Mouse (Mus musculus): ENCODE measurements at regions not wholly inside any gene's neighbourhood (a gene's known extent, or its start where the extent isn't known, plus 50 kb on each side); places are given as distances from the start of the nearest gene placed in this dataset.

- ATAC-seq (replicated peaks; ENCODE audit: low FRiP score, low TSS enrichment, poor library complexity, severe bottlenecking) = no peak
Observed at GRCm38 (mm10) chr3:105220641-105221040, 154.0 kb downstream of the 4930564D02Rik start.

GRCm38 (mm10) chr3:105222925-105223324 is 156.3 kb downstream of the 4930564D02Rik start:
- no peak for ATAC-seq (replicated peaks; ENCODE audit: low FRiP score, low TSS enrichment, poor library complexity, severe bottlenecking)

- ATAC-seq (replicated peaks; ENCODE audit: low FRiP score, low TSS enrichment, poor library complexity, severe bottlenecking) = no peak
Observed at GRCm38 (mm10) chr3:105223671-105224070, 157.0 kb downstream of the 4930564D02Rik start.

DNA sequence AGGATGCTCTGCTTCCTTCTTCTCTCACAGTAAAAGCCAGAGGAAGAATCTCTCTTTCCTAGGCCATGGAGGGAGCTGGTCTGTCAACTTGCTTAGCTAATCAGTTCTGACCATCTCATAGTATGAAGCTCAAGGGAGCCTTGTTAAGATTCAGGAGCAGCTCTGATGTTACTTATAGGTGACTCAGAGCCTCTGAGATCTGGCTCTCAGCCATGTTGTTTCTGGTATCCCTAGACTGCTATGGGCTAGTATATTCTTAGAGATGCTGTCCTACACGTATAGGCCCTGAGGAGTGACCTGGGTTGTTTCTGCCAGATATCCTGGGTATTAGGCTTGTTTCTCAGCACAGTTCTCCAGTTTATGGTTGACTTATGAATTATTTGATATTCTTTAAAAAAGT is 160.9 kb downstream of the 4930564D02Rik start:
- no peak for ATAC-seq (replicated peaks; ENCODE audit: low FRiP score, low TSS enrichment, poor library complexity, severe bottlenecking)

GRCm38 (mm10) chr3:105228401-105228800 is 161.8 kb downstream of the 4930564D02Rik start:
- ATAC-seq (replicated peaks; ENCODE audit: low FRiP score, low TSS enrichment, poor library complexity, severe bottlenecking) = no peak

DNA sequence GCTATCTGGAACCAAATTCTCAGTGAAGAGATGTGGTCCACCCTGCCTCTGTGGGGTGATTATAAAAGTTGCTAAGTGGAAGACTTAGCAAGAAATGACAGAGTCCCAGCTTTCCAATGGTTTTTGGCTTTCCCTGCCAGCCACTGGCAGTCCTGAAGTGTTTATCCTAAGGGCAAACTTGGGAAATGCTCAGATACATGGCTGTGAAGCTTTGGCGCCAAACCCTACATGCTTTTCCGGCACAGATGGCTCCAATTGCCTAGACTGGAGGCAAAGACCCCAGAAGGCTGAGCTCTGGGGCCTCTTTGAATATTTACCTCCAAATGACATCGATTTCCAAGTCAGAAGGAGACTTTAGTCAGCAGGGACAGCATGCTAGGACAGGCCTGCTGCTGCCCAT is 174.4 kb downstream of the 4930564D02Rik start:
- ATAC-seq (replicated peaks; ENCODE audit: low FRiP score, low TSS enrichment, poor library complexity, severe bottlenecking) = no peak

GRCm38 (mm10) chr3:105257096-105257495 is 190.5 kb downstream of the 4930564D02Rik start:
- ATAC-seq (replicated peaks; ENCODE audit: low FRiP score, low TSS enrichment, poor library complexity, severe bottlenecking) = no peak

DNA sequence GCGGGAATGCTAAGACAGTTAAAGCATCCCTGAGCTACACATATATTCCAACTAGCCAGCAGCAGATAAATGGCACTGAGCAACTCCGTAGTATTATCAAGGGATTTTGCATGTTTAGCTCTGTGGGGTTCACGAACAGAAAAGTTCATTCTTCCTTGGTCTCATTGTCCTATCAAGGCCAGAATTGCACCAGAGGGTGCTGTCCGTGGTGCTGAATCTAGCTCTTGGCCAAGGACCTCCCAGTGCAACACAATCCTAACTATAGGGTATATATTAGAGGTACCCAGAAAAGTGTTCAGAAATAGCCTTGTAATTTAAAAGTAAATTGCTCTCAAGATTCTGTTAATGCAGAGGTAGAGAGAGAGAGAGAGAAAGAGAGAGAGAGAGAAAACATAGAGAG is 176.9 kb upstream of the Kcnd3 start:
- peak; percentile 63; the same call in 1 of the 2 replicates for ATAC-seq (replicated peaks; ENCODE audit: low FRiP score, low TSS enrichment, poor library complexity, severe bottlenecking)

GRCm38 (mm10) chr3:105280971-105281370 is 171.2 kb upstream of the Kcnd3 start:
- no peak for ATAC-seq (replicated peaks; ENCODE audit: low FRiP score, low TSS enrichment, poor library complexity, severe bottlenecking)

DNA sequence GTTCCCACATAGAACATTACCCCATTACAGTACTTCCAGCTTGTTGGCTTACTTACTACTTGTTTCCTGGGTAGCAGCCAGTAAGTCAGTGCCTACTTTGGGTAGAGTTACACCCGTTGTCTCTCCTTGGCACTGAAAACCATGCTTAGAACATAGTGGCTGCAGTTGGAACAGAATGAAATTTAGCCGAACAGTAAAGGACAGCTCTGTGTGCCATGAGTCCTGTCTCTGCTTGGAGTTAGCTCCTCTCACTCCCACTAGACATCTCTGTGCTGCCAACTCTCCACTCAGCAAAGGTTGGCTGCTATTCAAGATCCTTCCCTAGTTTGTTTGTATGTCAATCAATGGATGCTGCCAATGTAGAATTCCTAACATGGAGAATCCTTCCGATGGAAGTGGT is 170.4 kb upstream of the Kcnd3 start:
- ATAC-seq (replicated peaks; ENCODE audit: low FRiP score, low TSS enrichment, poor library complexity, severe bottlenecking) = no peak

GRCm38 (mm10) chr3:105298273-105298672 is 153.9 kb upstream of the Kcnd3 start:
- no peak for ATAC-seq (replicated peaks; ENCODE audit: low FRiP score, low TSS enrichment, poor library complexity, severe bottlenecking)

DNA sequence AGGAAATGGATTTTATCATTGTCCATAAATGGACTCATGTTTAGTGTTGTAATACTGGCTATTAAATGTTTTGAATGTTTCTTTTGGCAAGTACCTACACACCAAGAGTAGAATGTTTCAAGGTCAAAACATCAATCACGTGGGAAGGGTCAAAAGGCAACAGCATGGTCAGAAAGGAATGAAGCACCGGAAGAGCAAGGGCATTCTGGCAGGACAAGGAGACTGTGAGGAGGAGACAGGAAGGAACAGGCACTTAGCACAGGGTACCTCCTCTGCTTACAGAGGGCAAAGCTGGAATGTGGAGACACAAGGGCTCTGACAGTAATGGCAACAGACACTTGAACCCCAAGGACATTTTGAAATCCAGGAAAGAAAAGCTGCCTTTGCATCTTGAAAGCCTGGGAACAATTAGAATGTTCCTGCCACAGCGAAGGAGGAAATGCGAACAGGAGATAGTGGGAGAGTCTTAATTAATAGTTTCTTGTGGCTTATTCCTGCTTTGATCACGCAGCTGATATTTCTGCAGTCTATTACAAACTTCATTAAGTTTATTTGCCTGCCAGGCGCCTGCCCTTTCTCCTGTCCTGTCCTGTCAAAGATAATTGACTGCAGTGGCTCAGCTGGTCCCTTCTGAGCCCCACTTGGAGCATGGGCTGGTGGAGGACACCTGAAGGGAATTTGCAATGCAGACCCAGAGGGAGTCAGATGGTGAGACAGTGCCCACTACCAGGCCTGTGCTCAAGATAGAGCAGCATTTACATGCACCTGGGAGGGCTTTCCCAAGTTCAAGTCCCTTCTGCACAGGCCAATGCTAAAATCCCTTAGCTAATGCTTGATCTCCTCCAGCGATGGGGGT is 151.2 kb upstream of the Kcnd3 start:
- no peak for ATAC-seq (replicated peaks; ENCODE audit: low FRiP score, low TSS enrichment, poor library complexity, severe bottlenecking)

DNA sequence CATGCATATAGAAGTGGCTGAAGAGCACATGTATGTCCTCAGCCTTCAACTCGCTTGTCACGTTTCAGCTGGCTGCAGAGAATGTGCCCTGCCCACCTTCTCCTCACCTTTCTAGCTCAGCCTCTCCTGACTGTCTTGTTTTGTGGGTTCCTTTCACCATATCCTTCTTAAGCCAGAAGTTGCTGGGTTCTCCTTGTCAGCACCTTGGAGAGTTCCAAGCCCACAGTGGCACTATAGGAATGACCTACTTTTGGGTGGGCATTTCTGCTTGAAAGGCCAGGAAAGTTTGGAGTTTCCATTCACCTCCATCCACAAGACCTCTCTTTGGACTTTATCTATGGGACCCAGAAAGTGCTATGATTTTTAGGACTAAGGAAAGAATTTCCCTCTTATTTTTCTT is 144.5 kb upstream of the Kcnd3 start:
- ATAC-seq (replicated peaks; ENCODE audit: low FRiP score, low TSS enrichment, poor library complexity, severe bottlenecking) = no peak

GRCm38 (mm10) chr3:105309020-105309419 is 143.1 kb upstream of the Kcnd3 start:
- ATAC-seq (replicated peaks; ENCODE audit: low FRiP score, low TSS enrichment, poor library complexity, severe bottlenecking) = no peak

- no peak for ATAC-seq (replicated peaks; ENCODE audit: low FRiP score, low TSS enrichment, poor library complexity, severe bottlenecking)
Observed at GRCm38 (mm10) chr3:105353268-105353667, 98.9 kb upstream of the Kcnd3 start.

DNA sequence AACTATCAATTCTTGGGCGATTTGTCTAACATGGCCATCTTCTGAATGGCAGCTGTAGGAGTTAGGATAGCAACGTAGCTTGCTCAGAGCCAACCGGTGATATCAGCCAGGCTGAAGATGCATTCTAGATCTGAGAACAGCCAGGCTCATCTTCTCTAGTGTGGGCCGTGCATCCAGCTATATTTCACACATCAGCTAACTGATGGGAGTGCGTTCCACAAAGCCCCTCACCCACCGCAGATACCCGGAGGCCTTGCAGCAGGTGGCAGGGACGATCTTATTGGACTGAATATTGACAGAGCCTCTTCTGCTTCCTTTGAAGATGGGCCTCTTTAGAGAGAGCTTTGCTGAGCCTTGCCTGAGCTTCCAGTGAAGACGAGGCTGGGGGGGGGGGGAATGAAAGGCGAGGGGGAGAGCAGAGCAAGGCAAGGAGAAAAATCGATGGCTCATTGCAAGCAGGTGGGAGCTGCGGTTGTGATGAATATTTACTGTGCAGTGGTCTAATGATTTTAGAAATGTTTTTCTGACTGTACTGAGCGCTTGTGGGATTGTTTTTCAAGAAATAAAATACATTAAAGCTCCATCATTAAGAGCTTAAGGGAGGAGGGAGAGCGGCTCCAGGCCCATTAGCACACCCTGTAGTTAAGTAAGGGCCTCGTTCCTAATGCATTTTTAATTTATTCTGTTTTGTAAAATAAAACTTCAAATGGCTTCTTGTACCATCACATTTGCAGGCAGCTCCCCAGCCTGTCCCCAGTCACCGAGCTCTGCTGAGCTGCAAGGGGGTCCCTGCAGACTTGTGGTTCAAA is 97.8 kb upstream of the Kcnd3 start:
- ATAC-seq (replicated peaks; ENCODE audit: low FRiP score, low TSS enrichment, poor library complexity, severe bottlenecking) = no peak

GRCm38 (mm10) chr3:105357511-105357910 is 94.6 kb upstream of the Kcnd3 start:
- ATAC-seq (replicated peaks; ENCODE audit: low FRiP score, low TSS enrichment, poor library complexity, severe bottlenecking) = no peak

- no peak for ATAC-seq (replicated peaks; ENCODE audit: low FRiP score, low TSS enrichment, poor library complexity, severe bottlenecking)
Observed at GRCm38 (mm10) chr3:105359636-105360035, 92.5 kb upstream of the Kcnd3 start.

GRCm38 (mm10) chr3:105364685-105365084 is 87.4 kb upstream of the Kcnd3 start:
- no peak for ATAC-seq (replicated peaks; ENCODE audit: low FRiP score, low TSS enrichment, poor library complexity, severe bottlenecking)

DNA sequence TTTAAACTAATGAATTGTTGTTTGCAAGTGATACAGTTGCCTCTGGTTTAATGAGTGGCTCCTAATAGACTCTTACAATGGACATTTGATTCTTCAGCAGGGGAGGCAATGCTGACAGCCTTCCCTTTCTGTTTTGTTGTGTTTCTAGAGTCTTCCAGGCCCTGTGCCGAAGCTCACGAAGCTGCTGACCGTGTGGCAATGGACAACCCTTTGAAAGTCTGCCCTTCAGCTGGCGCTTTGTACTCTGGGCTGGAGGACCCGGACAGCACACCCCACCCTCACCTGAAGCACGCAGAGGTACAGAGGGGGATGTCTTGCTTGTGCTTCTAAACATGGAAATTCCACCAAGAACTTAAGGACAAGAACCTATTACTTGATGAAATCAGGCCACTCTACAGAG is 85.3 kb upstream of the Kcnd3 start:
- no peak for ATAC-seq (replicated peaks; ENCODE audit: low FRiP score, low TSS enrichment, poor library complexity, severe bottlenecking)

DNA sequence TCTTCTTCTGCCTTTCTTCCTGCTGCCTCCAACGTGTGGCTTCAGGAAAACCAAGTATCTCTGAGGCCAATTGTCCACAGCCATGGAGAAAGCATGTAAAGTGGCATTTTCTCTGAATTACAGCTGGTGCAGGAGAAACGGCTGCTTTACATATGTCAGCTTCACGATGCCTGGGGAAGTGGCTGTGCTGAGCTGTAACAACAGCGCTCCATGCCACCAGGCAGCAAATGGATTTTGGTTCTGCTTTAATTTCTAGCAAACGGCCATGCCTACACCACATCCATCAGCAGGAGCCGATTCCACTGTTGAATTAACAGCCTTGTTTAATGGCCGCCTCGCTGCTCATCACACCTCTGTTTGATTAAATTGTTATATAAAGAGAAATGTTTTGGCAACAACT is 84.2 kb upstream of the Kcnd3 start:
- no peak for ATAC-seq (replicated peaks; ENCODE audit: low FRiP score, low TSS enrichment, poor library complexity, severe bottlenecking)

All from megakaryocyte-erythroid progenitor cell, adult 5-6 weeks (primary cell).